Mouse (Mus musculus): ENCODE results near the gene Cs. TPM values are rescaled to one million over a fixed set of nuclear protein-coding genes. Genes with fewer than 3 reads are reported as not detected.

Cs gene
- polyA plus RNA-seq, 1 experiment from 2014 or later = 192 TPM

- H3K9me3 ChIP-seq = no peaks in the 10 kb centered on the region
- H3K27ac ChIP-seq = peak overlapping the region; percentile 91; the same call in 1 of the 2 replicates
- peaks cover 31% of the 10 kb centered on the region; the same call in 1 of the 2 replicates for H3K36me3 ChIP-seq
- H3K9ac ChIP-seq = peak overlapping the region; percentile 70
- H3K4me3 ChIP-seq (replicated peaks) = peak overlapping the region; percentile 61
- H3K27me3 ChIP-seq (replicated peaks) = no peaks in the 10 kb centered on the region
- no peak for ATAC-seq (ENCODE audit: insufficient read depth, low FRiP score, low read depth)
- peak overlapping the region; percentile 68 for H3K4me2 ChIP-seq
- whole genome bisulfite sequencing = 51% methylated on average over 14 of the region's 14 CpGs
- H3K4me1 ChIP-seq = peaks cover 19% of the 10 kb centered on the region
Measured at GRCm38 (mm10) chr10:128377940-128378448, 40.5 kb downstream of the Cs start.

- H3K9ac ChIP-seq = no peak overlapping the region
- no peak overlapping the region for H3K27ac ChIP-seq
- no peak for ATAC-seq (ENCODE audit: insufficient read depth, low FRiP score, low read depth)
- peaks cover 32% of the 10 kb centered on the region for H3K36me3 ChIP-seq
- H3K9me3 ChIP-seq = no peaks in the 10 kb centered on the region
- H3K4me3 ChIP-seq (replicated peaks) = peak overlapping the region; percentile 61; the same call in 1 of the 2 replicates
- H3K4me1 ChIP-seq = peaks cover 19% of the 10 kb centered on the region
- no peaks in the 10 kb centered on the region for H3K27me3 ChIP-seq (replicated peaks)
- 70% methylated on average over 3 of the region's 3 CpGs for WGBS
- H3K4me2 ChIP-seq = peak overlapping the region; percentile 68
Measured at GRCm38 (mm10) chr10:128378462-128378861, 40.9 kb downstream of the Cs start.

GRCm38 (mm10) chr10:128379260-128379659 is 41.7 kb downstream of the Cs start:
- no peak overlapping the region for H3K9ac ChIP-seq
- no peak overlapping the region for H3K4me3 ChIP-seq (replicated peaks)
- H3K36me3 ChIP-seq = peaks cover 39% of the 10 kb centered on the region
- H3K4me2 ChIP-seq = no peak overlapping the region
- H3K27ac ChIP-seq = no peak overlapping the region
- no peak for ATAC-seq (ENCODE audit: insufficient read depth, low FRiP score, low read depth)
- H3K9me3 ChIP-seq = no peaks in the 10 kb centered on the region
- peaks cover 19% of the 10 kb centered on the region for H3K4me1 ChIP-seq
- WGBS = 94% methylated on average over 7 of the region's 7 CpGs
- no peaks in the 10 kb centered on the region for H3K27me3 ChIP-seq (replicated peaks)

GRCm38 (mm10) chr10:128380565-128380964 is 43.0 kb downstream of the Cs start:
- Histone ChIP-seq H3K27ac (no peak overlapping the region), H3K4me3 (replicated peaks) (no peak overlapping the region), H3K4me1 (peaks cover 19% of the 10 kb centered on the region), H3K36me3 (peaks cover 48% of the 10 kb centered on the region), H3K4me2 (no peak overlapping the region), H3K27me3 (replicated peaks) (no peaks in the 10 kb centered on the region), H3K9me3 (no peaks in the 10 kb centered on the region), H3K9ac (no peak overlapping the region)
- WGBS = 87% methylated on average over 5 of the region's 5 CpGs
- no peak for ATAC-seq (ENCODE audit: insufficient read depth, low FRiP score, low read depth)

GRCm38 (mm10) chr10:128382482-128382881 is 44.9 kb downstream of the Cs start:
- Histone ChIP-seq H3K4me2 (no peak overlapping the region), H3K27me3 (replicated peaks) (no peaks in the 10 kb centered on the region), H3K36me3 (peaks cover 63% of the 10 kb centered on the region), H3K9me3 (no peaks in the 10 kb centered on the region), H3K9ac (no peak overlapping the region), H3K4me3 (replicated peaks) (no peak overlapping the region), H3K27ac (no peak overlapping the region), H3K4me1 (peaks cover 14% of the 10 kb centered on the region)
- WGBS = 83% methylated on average over 8 of the region's 8 CpGs
- no peak for ATAC-seq (ENCODE audit: insufficient read depth, low FRiP score, low read depth)

- WGBS = 91% methylated on average over 7 of the region's 7 CpGs
- no peak overlapping the region for H3K27ac ChIP-seq
- H3K4me3 ChIP-seq (replicated peaks) = no peak overlapping the region
- no peaks in the 10 kb centered on the region for H3K4me1 ChIP-seq
- peaks cover 80% of the 10 kb centered on the region for H3K36me3 ChIP-seq
- H3K4me2 ChIP-seq = no peak overlapping the region
- H3K9me3 ChIP-seq = no peaks in the 10 kb centered on the region
- no peaks in the 10 kb centered on the region for H3K27me3 ChIP-seq (replicated peaks)
- no peak overlapping the region for H3K9ac ChIP-seq
- no peak for ATAC-seq (ENCODE audit: insufficient read depth, low FRiP score, low read depth)
Measured at GRCm38 (mm10) chr10:128385902-128386301, 48.4 kb downstream of the Cs start.

GRCm38 (mm10) chr10:128388941-128389340 is 51.4 kb downstream of the Cs start:
- Histone ChIP-seq H3K9ac (no peak overlapping the region), H3K4me3 (replicated peaks) (no peak overlapping the region), H3K9me3 (no peaks in the 10 kb centered on the region), H3K4me2 (no peak overlapping the region), H3K36me3 (peaks cover 82% of the 10 kb centered on the region), H3K27ac (no peak overlapping the region), H3K27me3 (replicated peaks) (no peaks in the 10 kb centered on the region), H3K4me1 (no peaks in the 10 kb centered on the region)
- 92% methylated on average over 14 of the region's 14 CpGs for WGBS
- ATAC-seq (ENCODE audit: insufficient read depth, low FRiP score, low read depth) = no peak

GRCm38 (mm10) chr10:128389570-128389969 is 52.0 kb downstream of the Cs start:
- H3K27me3 ChIP-seq (replicated peaks) = no peaks in the 10 kb centered on the region
- H3K4me3 ChIP-seq (replicated peaks) = no peak overlapping the region
- peaks cover 84% of the 10 kb centered on the region for H3K36me3 ChIP-seq
- H3K4me2 ChIP-seq = no peak overlapping the region
- H3K27ac ChIP-seq = no peak overlapping the region
- no peaks in the 10 kb centered on the region for H3K4me1 ChIP-seq
- 84% methylated on average over 6 of the region's 6 CpGs for WGBS
- no peaks in the 10 kb centered on the region for H3K9me3 ChIP-seq
- no peak overlapping the region for H3K9ac ChIP-seq
- ATAC-seq (ENCODE audit: insufficient read depth, low FRiP score, low read depth) = peak; percentile 24; the same call in 1 of the 2 replicates

GRCm38 (mm10) chr10:128390366-128390765 is 52.8 kb downstream of the Cs start:
- no peaks in the 10 kb centered on the region for H3K4me1 ChIP-seq
- peak overlapping the region; percentile 28; the same call in 1 of the 2 replicates for H3K27ac ChIP-seq
- no peak overlapping the region for H3K4me2 ChIP-seq
- H3K36me3 ChIP-seq = peaks cover 77% of the 10 kb centered on the region
- ATAC-seq (ENCODE audit: insufficient read depth, low FRiP score, low read depth) = no peak
- no peak overlapping the region for H3K4me3 ChIP-seq (replicated peaks)
- H3K9ac ChIP-seq = no peak overlapping the region
- H3K27me3 ChIP-seq (replicated peaks) = no peaks in the 10 kb centered on the region
- no peaks in the 10 kb centered on the region for H3K9me3 ChIP-seq
- 87% methylated on average over 12 of the region's 12 CpGs for WGBS

GRCm38 (mm10) chr10:128391850-128392249 is 54.3 kb downstream of the Cs start:
- Histone ChIP-seq H3K4me1 (no peaks in the 10 kb centered on the region), H3K27me3 (replicated peaks) (no peaks in the 10 kb centered on the region), H3K4me2 (no peak overlapping the region), H3K4me3 (replicated peaks) (no peak overlapping the region), H3K9ac (no peak overlapping the region), H3K27ac (no peak overlapping the region), H3K9me3 (no peaks in the 10 kb centered on the region), H3K36me3 (peaks cover 66% of the 10 kb centered on the region)
- ATAC-seq (ENCODE audit: insufficient read depth, low FRiP score, low read depth) = no peak
- 72% methylated on average over 6 of the region's 6 CpGs for WGBS

- Histone ChIP-seq H3K4me2 (no peak overlapping the region), H3K4me1 (0 out of 2 replicates have a peak, but pooled peaks cover 4% of the 10 kb centered on the region), H3K9me3 (no peaks in the 10 kb centered on the region), H3K9ac (no peak overlapping the region), H3K27me3 (replicated peaks) (no peaks in the 10 kb centered on the region), H3K36me3 (peaks cover 25% of the 10 kb centered on the region), H3K4me3 (replicated peaks) (no peak overlapping the region), H3K27ac (no peak overlapping the region)
- WGBS = 50% methylated on average over 11 of the region's 11 CpGs
- no peak for ATAC-seq (ENCODE audit: insufficient read depth, low FRiP score, low read depth)
Measured at GRCm38 (mm10) chr10:128396017-128396673, 58.6 kb downstream of the Cs start.

- H3K4me3 ChIP-seq (replicated peaks) = no peak overlapping the region
- no peaks in the 10 kb centered on the region for H3K27me3 ChIP-seq (replicated peaks)
- 59% methylated on average over 10 of the region's 10 CpGs for WGBS
- no peak for ATAC-seq (ENCODE audit: insufficient read depth, low FRiP score, low read depth)
- 0 out of 2 replicates have a peak, but pooled peaks cover 4% of the 10 kb centered on the region for H3K4me1 ChIP-seq
- H3K36me3 ChIP-seq = peaks cover 18% of the 10 kb centered on the region
- no peak overlapping the region for H3K27ac ChIP-seq
- no peak overlapping the region for H3K9ac ChIP-seq
- H3K4me2 ChIP-seq = no peak overlapping the region
- H3K9me3 ChIP-seq = no peaks in the 10 kb centered on the region
Measured at GRCm38 (mm10) chr10:128396716-128397264, 59.3 kb downstream of the Cs start.

Data from stomach, embryonic 15.5 days (tissue).